Mouse (Mus musculus): Measurements from ENCODE around the gene Hlf.

Hlf gene

GRCm38 (mm10) chr11:90370367-90370766, 20.3 kb downstream of the Hlf start:
- DNase-seq = no peak

DNA sequence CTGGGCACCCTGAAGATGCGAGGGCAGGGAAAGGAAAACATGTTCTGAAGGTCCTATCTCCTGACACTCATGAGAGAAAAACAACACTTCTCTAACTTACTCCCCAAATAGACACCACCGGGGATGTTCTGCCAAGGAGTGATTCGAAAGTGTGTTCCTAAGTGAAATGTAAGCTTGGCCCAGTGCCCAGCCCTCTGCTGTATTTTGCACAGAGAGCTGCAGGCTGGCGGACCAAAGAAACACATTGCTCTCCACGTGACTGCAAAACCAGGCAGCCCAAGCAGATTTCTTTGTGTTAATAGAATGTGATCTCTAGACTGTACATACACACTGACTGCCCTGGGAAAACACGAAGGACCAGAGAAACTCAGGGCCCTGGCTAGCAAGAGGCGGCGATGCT, 21.1 kb downstream of the Hlf start:
- DNase-seq = peak; percentile 58 to 78

DNA sequence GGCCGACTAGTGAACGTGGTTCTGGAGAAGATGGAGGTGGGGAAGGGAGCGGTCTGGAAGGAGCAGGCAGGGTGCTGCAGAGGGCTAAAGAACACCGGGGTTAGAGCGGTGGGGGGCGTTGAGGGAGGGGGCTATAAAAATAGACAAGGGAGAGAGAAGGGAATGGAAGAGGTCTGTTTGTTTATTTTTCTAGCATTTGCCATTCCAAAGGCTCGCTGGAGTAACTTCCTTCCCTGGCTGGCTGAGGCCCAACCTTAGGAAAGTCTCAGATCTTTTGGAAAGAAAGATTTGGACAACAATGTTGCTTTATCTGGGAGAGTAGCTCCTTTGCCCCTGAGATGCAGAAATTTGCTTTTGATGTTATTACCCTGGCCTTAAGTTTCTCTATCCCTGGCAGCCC, 21.6 kb downstream of the Hlf start:
- DNase-seq = no peak

DNA sequence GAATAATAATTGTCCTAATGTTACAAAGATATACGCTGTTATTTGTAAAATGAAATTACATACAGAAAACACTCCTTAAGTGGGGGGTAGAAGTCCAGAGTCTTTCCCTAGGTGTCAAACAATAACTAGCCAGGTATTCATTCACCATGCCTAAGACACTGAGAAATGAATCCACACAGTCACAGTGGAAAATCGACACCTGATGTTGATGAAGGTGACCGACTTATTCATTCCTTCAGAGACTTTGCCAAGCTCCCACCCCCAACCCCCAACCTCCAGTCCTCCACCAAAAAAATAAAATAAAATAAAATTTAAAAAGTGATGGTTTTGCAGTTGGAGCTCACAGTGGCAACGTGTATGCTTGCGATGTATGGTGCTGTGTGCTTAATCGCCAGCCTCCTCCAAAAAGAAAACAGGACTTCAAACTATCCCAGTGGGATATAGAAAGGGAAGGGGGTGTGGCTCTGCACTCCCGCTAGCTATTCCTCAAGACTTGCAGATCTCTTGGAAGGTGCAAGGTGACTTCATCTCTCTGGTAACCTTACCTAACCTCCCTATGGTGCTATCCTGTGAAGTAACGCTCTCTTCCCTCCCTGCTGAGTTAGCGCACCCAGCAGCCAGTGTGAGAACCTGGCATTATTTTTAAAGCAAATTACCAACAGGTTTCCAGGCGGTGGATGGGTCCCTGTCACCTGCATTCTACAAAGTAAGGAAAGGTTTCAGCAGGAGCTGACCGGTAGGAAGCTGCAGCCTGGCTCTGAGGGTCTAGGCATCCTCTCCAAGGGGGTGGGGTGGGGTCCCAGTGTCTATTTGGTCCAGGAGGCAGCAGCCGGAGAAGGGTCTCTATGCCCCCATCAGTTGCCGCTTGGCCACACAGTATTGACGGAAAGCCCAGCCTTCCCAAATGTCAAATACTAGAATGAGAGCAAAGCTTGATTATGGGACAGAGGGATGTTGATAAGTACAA, 22.5 kb downstream of the Hlf start:
- DNase-seq = no peak

GRCm38 (mm10) chr11:90364865-90365264, 25.8 kb downstream of the Hlf start:
- no peak for DNase-seq

DNA sequence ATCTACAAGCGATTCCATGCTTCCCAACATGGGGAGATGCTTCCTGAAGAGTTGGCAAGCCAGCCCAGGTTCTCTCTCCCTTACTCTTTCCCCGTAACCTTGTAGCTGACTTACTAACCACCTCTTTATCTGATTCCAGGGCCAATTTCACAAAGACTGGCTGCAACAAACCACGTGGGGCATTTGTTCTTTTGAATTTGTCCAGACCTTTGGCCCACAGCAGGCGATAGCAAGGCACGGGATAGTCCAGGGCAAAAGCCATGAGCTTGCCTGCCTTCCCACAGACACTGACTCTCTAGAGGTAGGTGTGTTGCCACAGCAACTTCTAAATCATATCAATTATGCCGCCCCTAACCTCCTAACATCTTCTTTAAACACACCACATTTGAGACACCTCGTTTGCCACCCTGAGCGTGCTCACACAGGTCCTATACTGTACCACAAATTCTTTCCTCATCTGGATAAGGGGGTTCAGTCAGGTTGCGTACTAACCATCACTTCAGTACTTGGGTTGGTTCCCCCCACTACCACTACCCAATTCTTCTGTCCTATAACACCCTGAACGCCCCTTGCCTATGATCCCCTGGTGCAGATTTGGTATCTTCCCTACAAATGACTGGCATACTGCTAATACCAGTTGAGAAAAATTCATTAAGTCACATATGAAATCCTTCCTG, 26.7 kb downstream of the Hlf start:
- DNase-seq = no peak

GRCm38 (mm10) chr11:90363406-90363805, 27.3 kb downstream of the Hlf start:
- peak; percentile 43 to 54 for DNase-seq

DNA sequence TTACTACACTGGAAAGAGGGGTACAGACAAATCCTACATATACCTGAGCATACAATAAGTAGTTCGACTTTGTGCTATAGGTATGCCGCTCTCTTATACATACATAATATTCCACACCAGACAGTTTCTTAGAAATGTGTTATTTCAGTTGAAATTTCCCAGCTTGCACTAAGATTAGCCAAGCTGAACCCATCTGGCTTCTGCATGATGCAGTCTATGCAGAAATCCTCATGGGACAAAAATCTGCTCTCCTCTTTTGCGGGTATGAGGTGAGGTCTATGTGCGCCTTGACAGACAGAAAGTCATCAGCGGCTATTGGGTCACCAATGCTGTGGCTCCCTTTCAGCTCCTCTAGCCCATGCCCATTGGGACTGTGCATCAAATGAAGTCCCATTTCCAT, 30.2 kb downstream of the Hlf start:
- DNase-seq = no peak

DNA sequence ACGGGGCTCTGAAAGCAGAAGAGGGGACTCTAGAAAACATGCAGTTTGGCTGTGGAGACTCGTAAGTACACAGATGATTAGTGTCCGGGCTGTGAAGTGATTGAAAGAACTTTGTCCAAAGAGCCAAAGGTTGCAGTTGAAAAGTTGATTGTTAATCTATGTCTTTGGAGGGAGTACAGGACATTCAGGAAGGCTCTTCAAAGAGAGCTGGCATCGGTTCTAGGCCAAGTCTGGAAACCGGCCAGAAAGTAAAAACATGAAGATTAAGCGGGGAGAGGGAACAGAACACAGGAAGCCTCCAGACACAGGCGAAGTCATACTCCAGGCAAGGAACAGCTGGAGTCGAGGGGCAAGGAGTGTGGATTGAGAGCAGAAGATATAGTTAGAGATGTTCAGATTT, 32.6 kb downstream of the Hlf start:
- peak in 1 of 2 experiments; percentile 25 for DNase-seq

- no peak for DNase-seq
Measured at GRCm38 (mm10) chr11:90357371-90357770, 33.3 kb downstream of the Hlf start.

DNA sequence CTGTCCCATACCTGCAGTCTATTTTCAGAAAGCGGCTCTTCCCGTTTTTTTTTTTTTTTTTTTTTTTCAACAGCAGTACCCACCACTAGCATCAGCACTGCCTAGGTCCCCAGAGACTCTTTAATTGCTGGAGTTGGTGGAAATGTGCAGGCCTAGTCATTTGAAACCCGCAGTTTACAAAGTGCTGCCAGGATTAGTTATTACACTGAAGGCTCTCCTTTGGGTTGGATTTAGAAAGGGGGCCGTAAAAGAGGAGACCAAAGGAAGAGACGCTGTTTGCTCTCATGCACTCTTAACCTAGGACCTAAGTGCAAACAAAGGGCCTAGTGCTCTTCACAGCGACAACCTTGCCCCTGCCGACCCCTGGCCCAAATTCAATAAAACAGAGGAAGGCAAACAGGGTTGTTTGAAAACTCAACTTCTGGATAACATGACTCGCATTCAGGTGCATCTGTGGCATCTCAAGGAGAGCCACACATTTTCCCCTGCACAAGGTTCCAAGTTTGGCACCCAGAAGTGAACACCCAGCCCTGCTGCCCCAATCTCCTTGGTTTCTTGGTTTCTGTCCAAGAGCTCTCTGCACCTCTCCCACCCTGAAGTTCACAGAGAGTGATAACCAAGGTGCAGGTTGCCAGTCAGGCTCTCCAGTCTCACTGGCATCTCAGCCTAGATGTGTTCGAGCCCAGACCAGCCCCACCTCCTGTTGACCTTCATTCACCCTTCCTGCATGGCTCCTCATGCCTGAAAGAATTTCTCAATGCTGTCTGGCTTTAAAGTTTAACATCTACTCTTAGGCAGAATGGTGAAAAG, 34.0 kb downstream of the Hlf start:
- DNase-seq = no peak

DNA sequence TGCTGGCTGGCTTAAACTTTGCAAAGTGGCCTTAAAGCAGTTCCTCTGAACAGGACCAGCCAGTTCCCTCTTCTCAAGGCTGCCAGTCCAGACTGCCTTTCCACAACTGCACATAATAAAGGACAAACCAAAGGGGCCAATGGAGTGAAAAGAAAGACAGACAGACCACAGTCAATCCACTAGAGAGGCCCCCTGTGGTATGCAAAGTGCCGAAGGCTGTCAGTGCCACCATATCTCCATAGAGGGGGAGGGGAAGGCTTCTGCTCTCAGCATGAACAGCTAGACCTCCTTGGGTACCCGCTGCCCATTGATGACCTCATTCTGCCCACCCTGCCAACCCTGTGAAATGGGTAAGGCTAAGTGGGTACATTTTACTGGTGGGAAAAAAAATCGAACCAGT, 34.7 kb downstream of the Hlf start:
- DNase-seq = peak in 1 of 2 experiments; percentile 28

- peak; percentile 76 to 79 for DNase-seq
Measured at GRCm38 (mm10) chr11:90355270-90355681, 35.4 kb downstream of the Hlf start.

DNA sequence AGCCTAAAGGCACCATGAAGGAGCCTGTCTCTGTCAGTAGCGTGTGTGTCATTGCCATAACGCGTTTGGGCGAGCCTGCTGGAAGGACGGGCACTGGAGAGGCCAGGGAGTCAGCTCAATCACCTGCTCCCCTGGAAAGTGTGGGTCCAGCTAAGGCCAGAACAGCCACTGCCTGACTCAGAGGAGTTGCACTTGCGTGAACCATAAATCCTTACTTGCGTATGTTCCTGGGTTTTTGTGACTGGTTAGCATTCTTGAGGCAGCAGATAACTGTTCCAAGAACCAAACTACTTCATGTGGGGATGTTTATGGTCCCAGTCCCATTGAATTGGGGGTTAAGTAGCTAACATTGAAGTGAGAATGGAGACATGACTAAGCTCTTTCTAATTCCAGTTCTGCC, 38.0 kb downstream of the Hlf start:
- DNase-seq = no peak

DNA sequence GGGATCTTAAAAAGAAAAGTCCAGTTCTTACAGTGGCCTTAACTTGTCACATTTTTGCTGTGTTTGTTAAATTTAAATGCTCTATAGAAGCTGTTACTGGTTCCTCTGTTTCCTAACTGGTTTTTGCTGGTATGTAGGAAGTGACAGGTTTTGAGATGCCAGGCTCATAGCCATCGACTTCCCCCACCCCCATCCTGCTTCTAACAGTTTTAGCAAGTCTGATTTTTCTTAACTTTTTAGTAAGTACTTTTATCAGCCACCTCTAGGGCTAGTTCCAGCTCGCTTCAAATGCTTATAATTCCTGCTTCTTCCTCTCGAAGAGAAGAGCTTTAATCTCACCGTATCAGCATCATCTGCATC, 40.6 kb downstream of the Hlf start:
- DNase-seq = no peak

DNA sequence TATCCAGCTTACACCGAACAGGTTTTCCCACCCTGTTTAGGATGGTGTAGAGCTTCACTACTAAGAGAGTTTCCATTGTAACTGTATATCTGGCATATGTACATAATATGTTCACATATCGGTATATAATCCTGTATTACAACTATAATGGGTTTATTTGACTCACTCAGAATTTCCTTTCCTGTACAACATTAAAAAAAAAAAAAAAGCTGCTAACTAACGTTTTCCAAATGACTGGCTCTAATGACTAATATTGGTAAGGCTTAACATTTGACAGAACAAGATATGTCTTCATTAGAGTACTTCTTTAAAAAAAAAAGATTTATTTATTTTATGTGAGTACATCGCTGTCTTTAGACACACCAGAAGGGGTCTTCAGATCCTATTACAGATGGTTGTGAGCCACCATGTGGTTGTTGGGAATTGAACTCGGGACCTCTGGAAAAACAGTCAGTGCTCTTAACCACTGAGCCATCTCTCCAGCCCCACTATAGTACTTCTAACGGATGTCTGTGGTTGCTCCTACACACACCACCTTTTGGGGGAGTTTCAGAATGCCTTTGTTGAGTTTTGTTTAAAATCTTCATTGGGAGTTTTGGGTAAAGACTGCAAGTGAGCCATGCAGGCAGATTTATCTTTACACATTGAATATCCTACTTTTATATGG, 41.1 kb downstream of the Hlf start:
- DNase-seq = no peak

- DNase-seq = no peak
Measured at GRCm38 (mm10) chr11:90347667-90348459, 42.8 kb downstream of the Hlf start.

- DNase-seq = no peak
Measured at GRCm38 (mm10) chr11:90345746-90346145, 44.9 kb downstream of the Hlf start.

- DNase-seq = no peak
Measured at GRCm38 (mm10) chr11:90342858-90343257, 47.8 kb downstream of the Hlf start.

DNA sequence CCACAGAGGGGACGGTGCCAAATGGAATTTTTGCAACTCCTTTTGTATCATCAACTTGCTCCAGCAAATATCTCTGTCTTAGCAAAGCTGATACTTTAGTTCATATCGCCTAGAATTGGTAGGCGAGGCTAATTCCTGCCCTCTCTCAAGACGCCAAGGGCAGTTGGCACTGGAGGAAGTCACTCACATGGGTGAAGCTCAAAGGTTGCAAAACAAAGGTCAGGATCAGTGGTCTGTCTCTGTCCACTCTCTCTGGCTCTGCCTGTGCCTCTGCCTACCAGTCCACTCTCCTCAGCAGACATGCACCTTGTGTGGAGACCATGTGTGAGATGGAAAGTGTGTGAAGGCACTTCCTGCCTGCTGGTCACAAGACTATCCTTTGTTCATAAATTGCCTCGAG, 48.4 kb downstream of the Hlf start:
- DNase-seq = no peak

DNA sequence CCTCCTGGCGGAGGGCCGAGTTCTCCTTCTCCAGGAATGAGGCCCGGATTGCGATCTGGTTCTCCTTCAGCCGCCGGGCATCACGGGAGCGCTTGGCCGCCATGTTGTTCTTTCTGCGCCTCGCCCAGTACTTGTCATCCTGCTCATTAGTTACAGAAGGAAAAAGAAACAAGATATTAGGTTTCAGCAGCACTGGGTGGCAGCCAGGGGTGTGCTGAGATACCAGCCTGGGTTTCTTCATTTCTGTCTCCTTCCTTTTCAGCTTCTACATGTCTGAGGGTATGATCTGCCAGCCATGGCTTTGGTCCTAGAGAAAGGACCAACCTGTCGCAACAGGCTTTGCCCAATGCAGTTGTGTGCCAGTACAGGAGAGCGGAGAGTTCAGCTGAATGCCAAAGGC, 49.9 kb downstream of the Hlf start:
- DNase-seq = no peak

DNA sequence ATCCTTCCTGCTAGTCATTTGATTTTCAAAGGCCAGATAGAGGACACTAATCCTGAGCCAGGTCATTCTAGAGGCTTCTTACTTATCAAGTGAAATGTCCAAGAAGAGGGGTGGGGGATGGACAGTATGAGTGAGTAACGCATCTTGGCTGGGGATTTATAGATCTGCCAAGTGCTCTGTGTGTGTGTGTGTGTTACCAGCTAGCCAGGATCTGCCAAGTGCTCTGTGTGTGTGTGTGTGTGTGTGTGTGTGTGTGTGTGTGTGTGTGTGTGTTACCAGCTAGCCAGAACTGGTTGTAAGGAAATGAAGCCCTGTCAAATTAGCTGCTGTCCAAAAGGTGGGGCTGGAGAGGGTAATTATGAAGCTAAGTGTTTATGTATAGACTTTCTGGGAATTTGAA, 55.9 kb downstream of the Hlf start:
- peak in 1 of 2 experiments; percentile 25 for DNase-seq
